Mouse (Mus musculus): Measurements from ENCODE around the gene Rassf8. TPM values are rescaled to one million over a fixed set of nuclear protein-coding genes. Genes with fewer than 3 reads are reported as not detected.

Gene Rassf8
- polyA plus RNA-seq, 1 experiment from 2014 or later: 0.91 TPM

DNA sequence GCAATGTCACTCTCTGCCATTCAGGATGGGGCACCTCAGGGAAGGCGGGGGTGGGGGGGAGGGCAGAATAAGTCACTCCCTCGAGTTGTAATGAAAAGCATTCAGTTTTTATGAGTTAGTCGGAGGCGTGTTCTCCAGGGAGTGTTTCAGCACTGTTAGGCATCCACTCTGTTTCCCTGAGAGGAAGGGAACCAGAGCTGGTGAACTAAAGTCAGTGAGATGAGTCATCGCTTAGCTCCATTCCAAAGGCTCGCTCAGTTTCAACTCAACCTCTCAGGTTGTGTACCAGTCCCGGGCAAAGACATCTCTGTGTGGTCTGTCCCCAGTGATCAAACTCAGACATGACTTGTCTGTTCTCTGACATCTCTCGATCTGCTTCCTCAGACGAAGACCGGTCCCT lies 20.7 kb upstream of the Rassf8 start:
- Histone ChIP-seq H3K36me3 (no peaks in the 10 kb centered on the region), H3K27ac (no peak overlapping the region), H3K9me3 (replicated peaks) (no peaks in the 10 kb centered on the region), H3K4me3 (replicated peaks) (no peak overlapping the region), H3K27me3 (no peaks in the 10 kb centered on the region), H3K9ac (no peak overlapping the region), H3K4me1 (replicated peaks) (no peaks in the 10 kb centered on the region), H3K4me2 (no peak overlapping the region)
- WGBS (ENCODE audit: insufficient replicate concordance): 62% methylated on average over 10 of the region's 10 CpGs
- ATAC-seq (ENCODE audit: low read depth) (no peak), DNase-seq (no peak)

DNA sequence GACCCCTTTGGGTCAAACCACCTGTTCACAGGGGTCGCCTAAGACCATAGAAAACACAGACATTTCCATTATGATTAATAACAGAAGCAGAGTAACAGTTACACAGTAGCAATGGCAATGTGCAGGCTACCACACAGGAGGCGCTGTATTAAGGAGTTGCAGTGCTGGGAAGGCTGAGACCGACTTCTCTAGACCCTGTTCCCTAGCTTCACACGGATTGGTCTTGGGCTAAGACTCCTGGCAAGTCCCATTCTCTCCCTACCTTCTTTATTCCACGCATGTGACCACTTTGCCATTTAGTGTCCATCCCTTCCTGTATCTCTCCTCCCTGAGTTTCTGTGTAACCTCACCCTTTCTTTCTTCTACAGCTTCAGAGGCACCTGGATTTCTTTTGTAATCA lies 19.6 kb upstream of the Rassf8 start:
- 24% methylated on average over 5 of the region's 5 CpGs for WGBS (ENCODE audit: insufficient replicate concordance)
- DNase-seq (no peak), ATAC-seq (ENCODE audit: low read depth) (no peak)
- no peak overlapping the region for H3K9ac ChIP-seq
- no peaks in the 10 kb centered on the region for H3K27me3 ChIP-seq
- H3K4me1 ChIP-seq (replicated peaks): no peaks in the 10 kb centered on the region
- no peak overlapping the region for H3K4me2 ChIP-seq
- H3K4me3 ChIP-seq (replicated peaks): no peak overlapping the region
- H3K9me3 ChIP-seq (replicated peaks): no peaks in the 10 kb centered on the region
- H3K36me3 ChIP-seq: no peaks in the 10 kb centered on the region
- no peak overlapping the region for H3K27ac ChIP-seq

DNA sequence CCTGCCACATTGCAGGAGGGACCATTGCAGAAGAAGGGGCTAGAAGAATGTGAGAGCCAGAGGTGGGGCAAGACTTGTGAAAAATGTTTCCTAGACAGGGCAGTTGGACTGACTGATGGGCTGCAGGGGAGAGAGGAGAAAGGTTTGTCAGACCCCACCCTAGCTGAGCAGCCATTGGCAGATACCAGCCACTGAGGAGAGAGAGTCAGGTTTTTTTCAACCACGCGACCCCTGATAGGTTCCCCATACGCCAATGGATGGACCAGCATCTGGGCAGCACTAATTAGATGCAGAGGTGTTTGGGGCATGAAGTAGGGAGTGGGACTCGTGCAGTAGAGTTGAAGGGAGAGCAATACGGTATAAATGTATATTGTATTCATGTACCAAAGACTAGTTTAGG lies 13.7 kb upstream of the Rassf8 start:
- Histone ChIP-seq H3K4me1 (replicated peaks) (no peaks in the 10 kb centered on the region), H3K4me2 (no peak overlapping the region), H3K9ac (no peak overlapping the region), H3K27ac (no peak overlapping the region), H3K27me3 (no peaks in the 10 kb centered on the region), H3K36me3 (no peaks in the 10 kb centered on the region), H3K4me3 (replicated peaks) (no peak overlapping the region), H3K9me3 (replicated peaks) (no peaks in the 10 kb centered on the region)
- DNase-seq (no peak), ATAC-seq (ENCODE audit: low read depth) (no peak)
- WGBS (ENCODE audit: insufficient replicate concordance): 55% methylated on average over 5 of the region's 5 CpGs

DNA sequence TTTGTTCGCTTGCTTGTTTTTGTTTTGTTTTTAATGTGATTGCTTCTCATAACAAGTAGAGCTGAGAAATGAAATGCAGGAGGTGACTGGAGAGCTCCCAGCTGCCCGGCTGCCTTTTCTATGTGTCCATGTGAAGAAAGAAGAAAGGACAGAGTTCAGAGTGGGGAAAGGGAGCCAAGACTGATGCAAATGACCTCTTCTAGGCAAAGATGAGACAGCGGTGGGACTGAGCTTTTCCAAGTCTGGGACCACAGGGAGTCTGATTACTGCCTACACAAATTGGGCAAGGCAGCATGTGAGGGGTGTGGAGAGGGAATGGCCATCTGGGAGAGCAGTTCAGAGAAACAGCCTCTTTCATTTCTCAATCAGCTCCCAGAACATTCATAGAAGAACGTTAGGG lies 13.3 kb upstream of the Rassf8 start:
- Histone ChIP-seq H3K4me2 (no peak overlapping the region), H3K9ac (no peak overlapping the region), H3K4me3 (replicated peaks) (no peak overlapping the region), H3K27me3 (no peaks in the 10 kb centered on the region), H3K9me3 (replicated peaks) (no peaks in the 10 kb centered on the region), H3K27ac (no peak overlapping the region), H3K36me3 (no peaks in the 10 kb centered on the region), H3K4me1 (replicated peaks) (no peaks in the 10 kb centered on the region)
- ATAC-seq (ENCODE audit: low read depth) (no peak), DNase-seq (no peak)
- 55% methylated on average over 4 of the region's 4 CpGs for WGBS (ENCODE audit: insufficient replicate concordance)

DNA sequence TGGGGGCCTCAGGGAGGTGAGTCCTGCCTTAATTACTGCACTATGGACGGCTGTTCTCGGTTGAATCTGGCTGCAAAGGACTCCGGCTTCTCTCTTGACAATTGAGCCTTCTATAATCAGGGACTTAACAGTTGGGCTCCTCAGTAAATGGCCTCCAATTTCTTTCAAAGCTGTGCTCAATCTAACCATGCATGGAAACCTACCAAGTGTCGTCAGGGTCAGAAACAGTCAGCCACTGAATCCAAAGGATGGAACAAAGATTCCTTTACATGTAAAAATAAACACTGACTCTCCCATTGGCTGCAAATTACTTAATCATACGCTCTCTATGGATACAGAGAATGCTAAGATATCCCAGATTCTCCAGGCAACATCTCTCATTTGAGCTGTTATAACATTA lies 12.6 kb upstream of the Rassf8 start:
- Histone ChIP-seq H3K9ac (no peak overlapping the region), H3K36me3 (no peaks in the 10 kb centered on the region), H3K4me2 (no peak overlapping the region), H3K4me3 (replicated peaks) (no peak overlapping the region), H3K9me3 (replicated peaks) (no peaks in the 10 kb centered on the region), H3K27me3 (no peaks in the 10 kb centered on the region), H3K4me1 (replicated peaks) (no peaks in the 10 kb centered on the region), H3K27ac (no peak overlapping the region)
- DNase-seq (no peak), ATAC-seq (ENCODE audit: low read depth) (no peak)
- 56% methylated on average over 5 of the region's 5 CpGs for WGBS (ENCODE audit: insufficient replicate concordance)

DNA sequence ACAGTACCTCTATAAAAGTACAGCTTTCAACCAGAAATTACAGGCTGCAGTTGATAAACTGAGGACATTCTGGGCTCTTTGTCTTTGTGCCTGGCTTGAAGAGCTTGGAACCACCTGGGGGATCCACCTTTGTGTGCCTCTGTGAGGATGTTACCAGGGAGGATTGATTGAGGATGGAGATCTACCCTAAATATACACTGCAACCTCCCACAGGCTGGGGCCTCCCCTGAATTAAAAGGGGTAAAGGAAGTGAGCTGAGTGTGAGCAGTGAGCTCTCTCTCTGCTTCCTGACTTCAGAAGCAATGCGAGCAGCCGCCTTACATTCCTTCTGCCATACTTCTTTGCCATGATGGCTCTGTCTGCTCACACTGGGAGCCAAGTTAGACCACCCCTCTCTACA lies 10.4 kb upstream of the Rassf8 start:
- Histone ChIP-seq H3K27ac (no peak overlapping the region), H3K4me1 (replicated peaks) (no peaks in the 10 kb centered on the region), H3K9ac (no peak overlapping the region), H3K27me3 (no peaks in the 10 kb centered on the region), H3K4me3 (replicated peaks) (no peak overlapping the region), H3K4me2 (no peak overlapping the region), H3K36me3 (no peaks in the 10 kb centered on the region), H3K9me3 (replicated peaks) (no peaks in the 10 kb centered on the region)
- DNase-seq: no peak
- WGBS (ENCODE audit: insufficient replicate concordance): 53% methylated on average over 2 of the region's 2 CpGs
- no peak for ATAC-seq (ENCODE audit: low read depth)

DNA sequence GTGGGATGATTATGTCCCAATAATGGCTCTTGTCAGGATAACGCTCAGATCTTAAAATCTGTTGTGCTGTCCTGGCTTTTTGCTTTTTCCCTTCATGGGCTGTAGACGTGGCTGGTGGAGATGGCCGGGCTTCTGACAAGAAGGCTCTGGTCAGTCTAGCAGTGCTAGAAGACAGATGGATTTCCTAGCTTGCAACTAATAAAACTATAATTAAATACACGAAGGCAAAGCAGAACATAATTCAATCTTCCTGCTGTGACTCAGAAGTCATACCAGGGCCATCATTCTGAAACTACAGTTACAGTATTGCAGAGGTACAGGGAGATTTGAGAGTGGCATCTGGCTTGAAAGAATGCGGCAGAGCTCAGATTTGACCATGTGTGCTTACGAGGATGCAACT lies 7.3 kb upstream of the Rassf8 start:
- ATAC-seq (ENCODE audit: low read depth) (no peak), DNase-seq (no peak)
- Histone ChIP-seq H3K9ac (no peak overlapping the region), H3K9me3 (replicated peaks) (no peaks in the 10 kb centered on the region), H3K4me2 (no peak overlapping the region), H3K27me3 (peaks cover 4% of the 10 kb centered on the region), H3K36me3 (no peaks in the 10 kb centered on the region), H3K27ac (no peak overlapping the region), H3K4me1 (replicated peaks) (no peaks in the 10 kb centered on the region), H3K4me3 (replicated peaks) (no peak overlapping the region)
- WGBS (ENCODE audit: insufficient replicate concordance): 59% methylated on average over 6 of the region's 6 CpGs

DNA sequence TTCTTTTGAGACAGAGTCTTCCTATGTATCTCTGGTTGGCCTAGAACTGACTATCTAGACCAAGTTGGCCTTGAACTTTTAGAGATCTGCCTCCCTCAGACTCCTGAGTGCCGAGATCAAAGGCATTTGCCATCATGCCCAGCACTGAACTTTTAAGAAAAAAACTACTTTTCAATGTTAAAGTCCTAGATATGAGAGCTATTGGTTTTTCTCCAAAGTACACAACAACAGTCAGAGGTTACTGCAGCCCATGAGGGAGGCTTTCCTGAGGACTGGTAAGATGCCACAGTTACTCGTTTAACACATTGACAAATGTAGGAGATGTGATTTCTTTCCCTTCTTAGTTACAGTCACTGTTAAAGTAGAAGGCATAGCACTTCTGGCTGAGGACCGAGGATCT lies 6.5 kb upstream of the Rassf8 start:
- H3K4me3 ChIP-seq (replicated peaks): no peak overlapping the region
- 53% methylated on average over 3 of the region's 3 CpGs for WGBS (ENCODE audit: insufficient replicate concordance)
- no peak overlapping the region for H3K4me2 ChIP-seq
- H3K36me3 ChIP-seq: no peaks in the 10 kb centered on the region
- no peak for DNase-seq
- H3K27me3 ChIP-seq: peaks cover 12% of the 10 kb centered on the region
- no peak overlapping the region for H3K27ac ChIP-seq
- H3K4me1 ChIP-seq (replicated peaks): no peaks in the 10 kb centered on the region
- H3K9me3 ChIP-seq (replicated peaks): no peaks in the 10 kb centered on the region
- H3K9ac ChIP-seq: no peak overlapping the region
- ATAC-seq (ENCODE audit: low read depth): no peak

DNA sequence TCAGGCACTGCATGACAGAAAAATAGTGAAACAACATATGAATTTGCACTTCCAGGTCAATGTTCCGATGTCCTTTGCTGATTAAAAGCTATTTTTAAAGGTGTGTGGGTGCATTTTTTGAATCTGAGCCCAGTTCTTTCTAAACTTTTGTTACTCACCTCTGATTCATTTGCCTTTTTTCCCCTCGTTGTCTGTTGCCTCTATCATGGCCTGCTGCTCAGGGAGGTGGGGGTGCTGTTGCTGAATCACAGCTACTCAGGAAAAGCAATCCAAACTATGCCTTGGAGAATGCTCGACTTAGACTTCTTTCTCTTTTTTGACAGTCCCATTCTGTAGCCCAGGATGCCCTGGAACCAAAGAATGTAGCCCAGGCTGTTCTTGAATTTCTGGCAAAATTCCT lies 1.3 kb upstream of the Rassf8 start:
- Histone ChIP-seq H3K27ac (no peak overlapping the region), H3K36me3 (no peaks in the 10 kb centered on the region), H3K9me3 (replicated peaks) (no peaks in the 10 kb centered on the region), H3K9ac (no peak overlapping the region), H3K4me2 (no peak overlapping the region), H3K4me1 (replicated peaks) (peaks cover 12% of the 10 kb centered on the region; the same call in 1 of the 2 replicates), H3K27me3 (peaks cover 58% of the 10 kb centered on the region), H3K4me3 (replicated peaks) (no peak overlapping the region)
- WGBS (ENCODE audit: insufficient replicate concordance): 35% methylated on average over 3 of the region's 3 CpGs
- DNase-seq: no peak
- no peak for ATAC-seq (ENCODE audit: low read depth)

DNA sequence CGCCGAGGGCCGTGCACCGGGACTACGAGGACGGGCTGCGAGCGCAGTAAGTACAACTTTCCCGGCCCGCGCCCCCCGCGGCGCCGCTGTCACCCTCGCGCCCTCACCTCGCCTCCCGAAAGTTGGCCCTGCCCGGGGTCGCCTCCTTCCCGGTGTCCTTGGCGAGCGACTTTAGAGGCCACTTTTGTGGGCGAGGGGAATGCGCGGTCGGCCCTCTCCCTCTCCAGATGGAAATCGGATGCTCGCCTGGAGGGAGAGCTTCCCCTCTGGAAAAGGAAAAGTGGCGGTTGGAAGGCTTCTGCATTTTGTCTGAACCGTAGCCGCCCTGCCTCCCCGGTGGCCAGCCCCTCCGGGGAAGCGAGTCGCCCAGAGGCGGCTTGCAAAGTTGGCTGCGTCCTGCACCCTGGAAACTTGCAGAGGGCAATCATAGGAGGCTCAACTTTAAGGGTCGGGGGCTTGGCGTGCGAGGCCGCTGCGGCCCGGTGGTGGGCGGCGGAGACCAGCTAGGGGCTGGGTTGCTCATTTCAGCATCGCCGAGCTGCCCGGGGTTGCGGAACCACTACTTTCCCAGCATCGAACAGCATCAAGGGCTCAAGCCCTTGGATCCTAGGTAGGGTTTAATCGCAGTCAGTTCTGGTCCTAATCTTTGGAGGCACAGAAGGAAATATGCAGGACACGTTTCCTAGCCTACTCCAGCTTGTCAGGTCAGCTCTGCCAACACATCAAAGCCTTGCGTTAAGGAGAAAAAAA lies 548 bp downstream of the Rassf8 start:
- H3K4me2 ChIP-seq: peak overlapping the region; percentile 74
- no peak for ATAC-seq (ENCODE audit: low read depth)
- WGBS (ENCODE audit: insufficient replicate concordance): under 1% methylated on average over 55 of the region's 55 CpGs
- no peaks in the 10 kb centered on the region for H3K36me3 ChIP-seq
- peak overlapping the region; percentile 63 for H3K27ac ChIP-seq
- H3K9ac ChIP-seq: peak overlapping the region; percentile 68
- H3K4me3 ChIP-seq (replicated peaks): peak overlapping the region; percentile 66
- H3K27me3 ChIP-seq: peaks cover 58% of the 10 kb centered on the region
- H3K9me3 ChIP-seq (replicated peaks): no peaks in the 10 kb centered on the region
- DNase-seq: no peak
- H3K4me1 ChIP-seq (replicated peaks): peaks cover 12% of the 10 kb centered on the region; the same call in 1 of the 2 replicates

DNA sequence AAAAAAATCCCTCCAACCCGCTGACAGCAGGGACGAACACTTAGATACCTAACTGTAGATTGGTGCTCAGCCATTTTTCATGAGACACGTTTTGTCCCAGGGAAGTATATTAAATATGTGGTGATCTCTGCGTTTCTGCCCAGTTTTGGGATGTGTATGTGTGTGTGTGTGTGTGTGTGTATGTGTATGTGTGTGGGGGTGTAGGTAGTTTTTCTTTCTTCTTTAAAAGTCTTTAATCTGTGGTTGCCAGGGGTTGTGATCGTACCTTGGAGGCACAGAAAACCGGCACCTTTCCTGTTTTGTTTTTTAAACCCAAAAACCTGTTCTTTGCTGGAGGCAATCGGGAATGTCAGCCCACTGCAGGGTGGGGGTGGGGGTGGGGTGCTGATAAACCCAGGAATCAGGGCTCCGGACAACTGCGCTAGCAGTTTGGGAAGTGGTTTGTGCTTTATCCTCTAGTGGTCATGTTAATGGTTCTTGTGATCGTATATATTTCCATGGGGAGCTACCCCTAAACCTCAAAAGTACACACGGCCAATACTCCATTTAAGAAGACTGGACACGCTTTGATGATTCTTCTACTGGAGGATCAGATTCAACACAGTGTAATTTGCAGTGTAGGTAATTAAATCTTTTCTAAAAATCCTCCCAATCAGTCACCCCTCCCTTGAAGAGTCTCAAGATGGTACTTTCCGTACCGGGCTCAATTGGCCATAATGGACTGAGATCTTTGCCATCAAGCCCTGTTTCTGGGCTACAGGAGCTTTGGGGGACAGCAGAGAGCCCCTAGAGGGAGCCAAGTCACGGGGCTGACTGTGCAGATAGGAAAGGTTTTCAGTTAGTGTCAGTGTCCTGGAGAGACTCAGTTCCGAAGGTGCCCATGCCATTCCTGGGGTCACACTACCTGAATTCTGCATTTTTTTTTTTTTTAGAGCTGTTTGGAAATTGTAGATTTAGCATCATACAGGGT lies 1.4 kb downstream of the Rassf8 start:
- Histone ChIP-seq H3K4me2 (peak overlapping the region; percentile 74), H3K27ac (no peak overlapping the region), H3K27me3 (peaks cover 58% of the 10 kb centered on the region), H3K9ac (peak overlapping the region; percentile 68; the same call in 1 of the 2 replicates), H3K4me1 (replicated peaks) (peaks cover 18% of the 10 kb centered on the region), H3K36me3 (no peaks in the 10 kb centered on the region), H3K9me3 (replicated peaks) (no peaks in the 10 kb centered on the region), H3K4me3 (replicated peaks) (peak overlapping the region; percentile 66)
- DNase-seq (no peak), ATAC-seq (ENCODE audit: low read depth) (no peak)
- WGBS (ENCODE audit: insufficient replicate concordance): 15% methylated on average over 16 of the region's 16 CpGs

All from liver, embryonic 13.5 days (tissue).